Mouse (Mus musculus) layer of hippocampus, postnatal 25 days (tissue): ENCODE measurements at regions not wholly inside any gene's neighbourhood (a gene's known extent, or its start where the extent isn't known, plus 50 kb on each side); places are given as distances from the start of the nearest gene placed in this dataset.

Source experiments
- DNase-seq, 2 experiments: peaks; one replicate each; pipeline ENCODE4 v3.0.0; 2022; ENCODE audit warnings: mixed read lengths in 2 of 2, low spot score in 1 of 2; ENCODE audit errors: extremely low spot score in 1 of 2

DNA sequence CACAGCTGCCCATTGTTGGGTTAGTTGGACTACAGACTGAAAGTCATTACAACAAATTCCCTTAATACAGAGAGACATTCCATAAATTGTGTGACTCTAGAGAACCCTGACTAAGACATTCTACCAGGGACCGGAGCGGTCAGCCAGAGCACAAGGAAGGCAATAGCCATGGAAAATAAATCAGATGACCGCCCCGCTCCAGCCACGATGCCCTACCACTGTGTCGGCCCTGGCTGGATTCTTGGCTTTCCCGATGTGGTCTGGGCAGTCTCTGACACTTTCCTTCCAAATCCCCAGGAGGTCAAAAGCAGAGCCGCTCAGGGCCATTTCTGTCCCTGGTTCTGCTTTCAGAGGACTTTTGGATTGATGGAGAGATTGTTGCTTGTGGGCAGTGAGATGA, 57.8 kb downstream of the Lsm3 start:
- DNase-seq: no peak

DNA sequence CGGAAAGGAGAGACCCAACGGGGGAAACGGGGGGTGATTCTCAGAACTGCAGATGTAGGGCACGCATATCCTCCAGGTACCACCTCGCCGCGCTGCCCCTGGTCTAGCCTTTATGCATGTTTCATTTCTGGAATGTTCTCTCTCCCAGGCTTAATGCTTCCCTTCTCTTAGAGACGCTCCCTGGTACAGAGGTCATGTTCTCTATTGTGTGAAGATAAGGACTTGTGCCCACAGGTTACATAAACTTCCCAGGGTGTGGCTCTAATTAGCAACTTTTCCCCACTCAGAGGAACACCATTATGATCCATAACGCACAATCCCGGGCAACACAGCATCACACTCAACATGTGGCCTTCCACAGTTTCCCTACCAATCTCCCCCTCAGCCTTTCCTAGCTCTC, 58.7 kb downstream of the Lsm3 start:
- no peak for DNase-seq

DNA sequence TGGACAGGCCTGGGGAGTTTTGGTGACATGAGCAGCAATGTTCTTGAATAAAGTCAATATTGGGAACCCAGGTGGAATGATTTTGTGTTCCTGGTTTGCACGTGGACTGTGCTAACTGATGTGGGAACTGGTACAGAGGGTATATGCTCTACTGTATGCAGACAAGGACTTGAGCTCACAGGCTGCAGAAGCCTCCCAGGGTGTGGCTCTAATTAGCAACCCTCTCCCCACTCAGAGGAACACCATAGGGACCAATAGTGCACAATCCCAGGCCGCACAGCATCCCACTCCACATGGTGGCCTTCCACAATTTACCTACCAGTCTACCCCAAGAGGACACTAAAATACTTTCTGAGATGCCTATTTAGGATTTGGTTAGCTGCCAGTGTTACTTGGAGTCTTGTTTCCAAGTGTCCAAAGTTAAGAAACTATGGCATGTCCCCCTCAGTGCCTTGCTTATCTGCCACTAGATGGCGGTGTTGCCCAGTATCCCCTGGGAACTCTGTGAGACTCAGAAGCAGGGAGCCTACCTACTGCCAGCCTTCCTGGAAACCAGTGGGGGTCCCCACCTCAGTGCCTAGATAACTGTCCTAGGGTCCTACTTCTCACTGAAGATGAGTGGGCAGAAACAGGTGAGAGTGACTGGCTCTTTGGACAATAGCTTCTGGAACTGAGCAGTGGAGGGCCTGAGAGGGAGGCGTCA, 60.1 kb downstream of the Lsm3 start:
- peak; percentile 59 to 79 for DNase-seq

DNA sequence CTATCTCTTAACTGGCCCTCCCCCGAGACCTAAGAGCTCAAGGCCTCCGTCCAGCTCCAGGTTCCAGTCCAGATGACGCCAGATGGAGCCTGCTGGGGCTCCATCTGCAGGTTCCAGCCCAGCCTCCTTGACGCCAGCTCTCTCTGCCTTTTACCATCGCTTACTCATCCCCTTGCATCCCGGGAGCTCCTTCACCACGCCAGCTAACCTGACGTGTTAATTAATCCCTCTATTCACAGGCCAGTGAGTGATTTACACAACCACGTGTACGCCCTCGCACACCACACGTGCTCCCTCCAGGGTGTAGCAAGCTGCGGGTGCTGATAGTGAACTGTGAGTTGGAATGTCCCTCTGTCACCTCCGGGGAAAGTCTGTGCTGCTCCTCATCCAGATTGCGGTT, 61.2 kb downstream of the Lsm3 start:
- DNase-seq: peak in 1 of 2 experiments; percentile 6

DNA sequence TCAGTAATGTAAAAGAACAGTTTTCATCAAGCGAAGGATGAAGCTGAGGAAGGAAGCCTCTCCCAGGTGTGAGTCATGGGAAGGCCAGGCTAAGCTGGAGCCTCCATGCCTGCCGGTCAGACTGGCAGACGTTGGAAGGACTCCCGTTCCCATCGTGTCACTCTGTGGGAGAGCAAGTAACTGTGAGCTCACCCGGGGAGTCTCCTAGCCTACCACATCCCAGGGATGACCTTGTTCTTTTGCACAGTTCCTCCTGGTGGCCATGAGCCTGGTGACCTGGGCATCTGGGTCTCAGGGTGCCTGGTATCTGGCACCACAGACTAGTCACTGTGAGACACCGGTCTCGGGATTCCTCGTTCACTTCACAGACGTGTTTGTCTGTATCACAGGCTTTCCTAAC, 63.9 kb downstream of the Lsm3 start:
- no peak for DNase-seq

DNA sequence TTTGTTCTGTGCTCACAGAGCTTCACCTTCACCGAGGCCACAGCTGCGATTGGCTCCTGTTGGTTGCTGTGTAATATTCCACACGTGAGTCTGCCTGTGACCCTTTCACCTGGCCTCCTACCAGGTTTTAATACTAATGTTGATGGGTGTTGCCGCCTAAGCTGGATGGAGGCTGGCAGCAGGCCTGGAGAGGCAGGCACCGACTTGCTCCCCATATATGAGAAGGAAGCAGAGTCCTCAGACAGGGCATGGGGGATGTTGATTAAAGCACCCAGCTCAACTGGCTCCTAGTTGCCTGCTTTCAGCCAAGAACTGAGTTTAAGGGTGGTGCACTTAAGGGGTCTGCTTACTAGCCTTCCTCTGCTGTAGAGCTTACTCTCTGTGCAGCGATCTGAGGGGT, 64.9 kb downstream of the Lsm3 start:
- DNase-seq: no peak

DNA sequence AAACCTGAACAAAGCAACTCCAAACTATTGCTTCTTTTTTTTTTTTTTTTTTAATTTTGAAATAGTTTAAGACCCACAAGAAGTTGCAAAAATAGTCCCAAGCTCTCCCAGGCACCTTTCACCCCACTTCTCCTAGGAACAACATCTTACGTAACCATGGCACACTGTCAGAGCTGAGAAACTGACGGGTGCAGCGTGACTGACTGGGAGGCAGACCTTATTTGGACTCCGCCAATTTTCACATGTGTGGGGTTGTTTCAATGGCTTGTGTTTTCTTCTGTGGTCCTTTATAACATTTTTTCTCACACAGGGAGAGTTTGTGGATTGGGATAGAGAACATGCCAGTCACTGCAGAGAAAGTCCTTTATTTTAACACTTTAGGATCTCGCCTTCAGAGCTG, 66.6 kb downstream of the Lsm3 start:
- no peak for DNase-seq

DNA sequence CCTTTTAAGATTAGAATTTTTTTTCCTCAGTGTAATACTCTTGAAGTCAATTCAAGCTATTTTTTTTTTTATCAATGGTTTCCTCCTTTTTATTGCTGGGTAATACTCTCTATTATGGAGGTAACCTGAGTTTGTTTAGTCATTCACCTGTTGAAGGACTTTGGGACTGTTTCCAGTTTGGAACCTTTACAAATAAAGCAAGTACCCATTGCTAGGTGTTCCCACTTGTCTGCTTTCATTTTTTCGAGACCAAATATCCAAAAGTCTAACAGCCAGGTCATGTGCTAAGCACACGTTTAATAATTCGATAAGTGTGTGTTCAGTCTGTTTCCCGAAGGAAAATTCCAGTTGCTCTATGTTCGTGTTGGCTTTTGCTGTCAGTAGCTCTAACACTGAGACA, 67.6 kb downstream of the Lsm3 start:
- DNase-seq: no peak

DNA sequence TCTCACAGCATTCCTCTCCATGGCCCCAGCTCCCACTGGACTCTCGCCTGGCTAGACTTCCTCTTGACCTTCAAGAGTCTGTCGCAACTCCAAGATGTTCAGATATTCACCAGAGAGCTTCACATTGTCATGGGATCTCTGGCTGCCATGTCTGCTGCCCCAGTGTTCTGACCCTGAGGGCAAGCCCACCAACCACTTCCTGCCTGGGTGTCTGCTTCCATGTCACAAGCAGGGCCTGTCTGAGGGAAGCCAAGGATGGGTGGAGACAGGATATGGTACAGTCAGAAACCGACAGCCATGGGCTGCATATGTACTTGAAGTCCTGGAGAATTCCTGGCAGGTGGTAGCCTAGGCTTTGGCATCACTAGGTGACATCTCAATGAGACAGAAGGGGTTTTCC, 69.8 kb downstream of the Lsm3 start:
- no peak for DNase-seq

DNA sequence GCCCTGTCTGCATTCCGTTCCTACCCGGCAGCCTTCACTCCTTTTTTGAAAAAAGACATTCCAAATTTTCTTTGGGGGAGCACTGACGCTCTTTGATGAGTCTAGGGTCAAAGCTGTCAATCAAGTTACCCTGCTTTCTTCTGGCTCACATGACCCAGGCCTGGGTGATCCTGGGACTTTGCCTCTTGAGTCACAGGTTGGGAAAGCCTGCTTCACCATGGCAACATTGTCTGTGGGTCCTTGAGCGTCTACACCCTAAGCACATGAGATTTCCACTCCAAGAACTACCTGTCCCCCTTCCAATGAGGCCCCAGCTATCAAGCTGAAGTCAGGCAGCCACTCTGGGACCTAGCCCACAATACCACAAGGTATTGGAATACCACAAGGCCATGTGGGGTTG, 73.5 kb downstream of the Lsm3 start:
- no peak for DNase-seq

DNA sequence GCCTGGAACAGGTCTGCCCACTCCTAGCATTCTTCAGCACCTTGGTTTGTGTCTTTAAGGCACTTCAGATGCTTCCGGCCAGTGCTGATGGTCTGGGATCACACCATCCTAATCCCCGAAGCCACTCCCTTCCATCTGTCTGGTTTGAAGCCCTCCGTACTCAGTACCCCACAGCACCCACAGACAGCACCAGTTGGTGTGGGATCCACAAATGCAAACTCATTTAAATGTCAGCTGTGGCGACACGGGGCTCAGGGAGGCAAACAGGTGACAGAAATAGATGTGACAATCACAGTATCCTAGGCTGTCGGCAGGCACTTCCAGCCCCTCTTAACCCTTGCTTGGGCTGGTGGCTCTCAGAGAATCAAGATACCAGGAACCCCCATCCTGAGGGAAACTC, 74.7 kb downstream of the Lsm3 start:
- DNase-seq: no peak

DNA sequence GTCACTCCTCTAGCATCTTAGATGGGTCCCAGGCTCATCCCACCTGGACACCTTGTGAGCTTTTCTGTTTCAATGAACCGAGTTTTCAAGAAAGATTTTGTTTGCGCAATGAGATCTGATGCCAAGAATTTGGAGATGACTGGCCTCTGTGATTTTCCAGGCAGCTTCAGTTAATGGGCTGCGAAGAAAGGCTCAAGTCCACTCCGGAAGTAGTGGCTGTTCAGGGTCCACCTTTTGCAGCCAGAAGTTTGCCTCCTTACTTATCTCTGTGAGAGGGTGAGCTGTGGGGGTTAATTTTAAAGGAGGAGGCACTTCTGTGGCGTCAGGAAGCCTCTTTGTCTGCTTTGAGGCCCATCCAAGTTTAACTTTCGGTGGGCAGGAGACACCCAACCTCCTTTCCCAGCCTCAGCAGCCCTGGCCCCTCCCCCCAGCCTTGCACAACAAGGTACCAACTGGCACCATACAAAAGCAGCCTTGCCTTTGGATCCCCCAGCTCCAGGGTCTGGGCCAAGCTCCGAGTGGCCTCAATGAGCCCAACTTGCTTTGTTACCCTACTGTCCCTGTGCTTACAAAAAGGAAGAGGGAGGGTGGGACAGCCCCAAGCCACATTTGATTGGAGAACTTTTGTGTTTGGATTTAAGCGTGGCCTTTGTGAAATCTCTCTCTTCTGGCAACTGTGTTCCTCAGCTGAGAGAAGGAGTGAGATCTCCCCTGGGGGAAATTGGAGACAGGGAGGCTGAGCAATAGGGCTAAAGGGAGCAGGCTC, 75.3 kb downstream of the Lsm3 start:
- DNase-seq: no peak

DNA sequence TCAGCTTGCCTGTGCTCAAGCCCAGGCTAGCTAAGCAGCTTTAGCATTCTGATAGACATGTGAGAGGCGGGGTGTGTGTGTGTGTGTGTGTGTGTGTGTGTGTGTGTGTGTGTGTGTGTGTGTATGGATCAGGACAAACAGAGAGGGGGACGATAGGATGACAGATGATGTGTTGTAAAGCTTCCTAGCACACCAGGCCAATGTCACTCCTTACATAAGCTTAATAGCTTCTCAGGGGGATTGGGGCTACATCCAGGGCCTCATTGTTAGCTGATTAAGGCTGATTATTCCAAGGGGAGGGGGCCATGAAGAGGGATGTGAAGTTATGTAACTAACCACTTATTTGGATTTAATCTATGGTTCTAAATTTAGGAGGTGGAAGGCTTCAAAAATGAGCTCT, 76.9 kb downstream of the Lsm3 start:
- no peak for DNase-seq

DNA sequence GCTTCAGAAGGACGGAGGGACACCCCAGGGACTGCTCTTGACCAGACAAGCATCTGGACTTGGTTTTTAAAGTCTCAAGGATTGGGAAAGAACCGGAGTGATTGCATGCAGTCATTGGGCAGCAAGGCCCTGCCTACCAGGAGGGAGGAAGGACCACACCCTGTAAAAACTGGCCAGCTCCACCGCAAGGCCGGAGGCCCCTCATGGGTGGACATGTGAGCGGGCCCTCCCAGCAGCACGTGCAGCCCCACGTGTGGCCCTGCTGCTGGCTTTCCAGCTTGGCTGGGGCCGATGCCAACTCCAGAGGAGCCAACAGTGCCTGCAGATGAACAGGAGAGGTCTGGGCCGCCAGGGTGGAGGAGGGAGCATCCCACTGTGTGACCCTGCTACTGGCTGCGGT, 83.2 kb downstream of the Lsm3 start:
- peak; percentile 54 to 59 for DNase-seq

DNA sequence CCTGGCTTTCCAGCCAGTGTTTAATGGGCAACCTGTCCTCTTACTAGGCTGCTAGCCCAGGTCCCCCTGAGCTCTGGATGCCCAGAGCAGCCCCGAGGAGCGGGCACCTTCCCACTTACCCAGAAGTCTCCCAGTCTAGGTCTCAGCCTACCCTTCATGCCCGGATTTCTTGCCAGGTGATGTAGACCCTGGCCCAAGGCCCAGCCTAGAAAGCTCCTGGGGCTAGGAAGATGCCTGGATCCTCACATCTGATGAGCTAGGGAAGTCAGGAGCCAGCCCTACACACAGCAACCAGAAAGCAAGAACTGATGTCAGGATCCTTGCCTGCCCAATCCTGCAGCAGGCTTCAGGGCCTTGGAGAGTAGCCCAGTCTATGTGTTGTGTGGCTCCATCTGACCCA, 83.7 kb upstream of the Slc6a6 start:
- no peak for DNase-seq

DNA sequence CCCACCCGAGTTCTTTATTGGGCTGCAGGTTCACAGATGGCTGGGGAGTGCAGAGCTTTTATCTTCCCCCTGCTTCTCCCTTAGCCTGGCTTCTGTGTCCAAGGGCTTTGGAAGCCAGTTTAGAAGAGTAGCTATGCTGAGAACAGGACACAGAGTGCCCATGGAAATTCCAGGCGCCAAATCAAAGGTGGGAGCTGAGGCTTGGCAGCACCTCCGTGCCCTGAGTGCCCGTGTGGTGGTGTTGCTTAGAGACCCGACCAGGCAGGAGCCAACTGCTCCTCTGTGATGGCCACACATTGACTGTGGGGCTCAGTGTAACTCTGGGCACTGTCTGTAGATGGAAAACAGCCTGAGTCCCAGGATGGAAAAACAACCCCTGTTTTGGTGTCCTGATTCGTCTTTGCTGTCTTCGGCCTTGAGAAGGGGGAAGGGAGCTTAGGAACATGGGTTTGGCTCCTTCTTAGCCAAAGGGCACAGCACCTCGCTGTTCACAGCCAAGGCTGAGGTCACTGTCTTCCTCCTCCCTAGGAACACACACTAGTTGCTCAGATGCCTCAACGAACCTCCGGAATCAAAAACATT, 77.1 kb upstream of the Slc6a6 start:
- no peak for DNase-seq

DNA sequence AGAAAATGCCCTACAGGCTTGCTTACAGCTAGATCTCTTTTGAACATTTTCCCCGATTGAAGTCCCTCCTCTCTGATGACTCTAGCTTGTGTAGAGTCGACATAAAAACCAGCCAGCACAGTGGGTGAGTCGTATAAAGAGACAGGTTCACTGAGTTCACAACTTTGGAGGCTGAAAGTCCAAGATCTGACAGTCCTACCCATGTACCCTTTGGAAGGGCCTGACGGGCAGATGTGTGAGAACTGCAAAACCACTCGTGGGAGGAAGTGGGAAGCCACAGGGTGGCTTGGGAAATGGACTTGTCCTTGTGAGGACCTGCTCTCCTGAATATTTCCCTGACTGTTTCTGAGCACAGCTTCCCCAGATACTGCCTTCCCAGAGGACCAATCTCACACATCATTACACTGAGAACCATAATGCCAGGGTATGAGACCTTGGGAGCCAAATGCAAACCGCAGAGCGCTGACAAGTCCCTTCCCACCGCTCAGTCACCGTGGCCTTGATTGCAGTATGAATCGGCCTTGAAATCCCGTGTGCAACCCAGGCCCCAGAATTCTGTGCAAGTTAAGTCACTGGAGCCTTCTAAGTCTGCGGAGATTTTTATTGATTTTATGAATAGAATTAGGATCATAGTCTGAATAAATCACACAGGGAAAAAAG, 76.1 kb upstream of the Slc6a6 start:
- no peak for DNase-seq

DNA sequence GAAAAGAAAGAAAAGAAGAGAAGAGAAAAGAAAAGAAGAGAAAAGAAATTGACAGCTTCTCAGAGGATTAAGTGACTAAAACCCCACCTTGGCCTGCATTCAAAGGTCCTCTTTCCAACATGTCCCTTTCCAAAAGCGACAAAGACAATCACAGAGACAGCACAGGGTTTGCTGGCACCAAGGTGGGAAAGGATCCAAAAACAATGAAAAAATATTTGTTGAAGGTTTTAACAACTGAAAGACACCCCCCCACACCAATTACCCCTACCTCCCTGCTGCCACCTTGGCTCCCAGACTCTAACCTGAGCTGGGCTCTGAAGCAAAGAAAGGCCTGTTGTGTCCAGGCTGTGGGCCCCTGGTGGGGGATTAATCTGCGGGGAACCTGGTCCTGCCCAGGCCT, 74.2 kb upstream of the Slc6a6 start:
- DNase-seq: no peak

DNA sequence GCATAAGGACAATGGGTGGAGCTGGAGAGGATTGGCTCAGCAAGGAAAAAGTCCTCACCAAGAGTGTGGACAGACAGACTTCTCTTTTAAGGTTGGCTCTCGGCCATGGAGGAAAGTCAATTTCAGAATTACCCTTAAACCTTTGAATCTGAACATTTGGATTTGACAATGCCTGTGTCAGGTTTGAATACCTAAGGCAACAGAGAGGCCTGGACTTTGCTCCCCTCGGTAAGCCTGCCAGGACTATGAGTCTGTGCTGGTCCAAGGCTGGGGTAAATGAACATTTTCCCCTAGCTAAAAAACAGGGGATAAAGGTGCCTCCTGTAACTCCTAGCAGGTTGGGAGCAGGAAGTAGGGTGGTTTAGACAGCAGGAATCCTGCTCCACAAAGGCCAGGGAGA, 68.8 kb upstream of the Slc6a6 start:
- DNase-seq: no peak

DNA sequence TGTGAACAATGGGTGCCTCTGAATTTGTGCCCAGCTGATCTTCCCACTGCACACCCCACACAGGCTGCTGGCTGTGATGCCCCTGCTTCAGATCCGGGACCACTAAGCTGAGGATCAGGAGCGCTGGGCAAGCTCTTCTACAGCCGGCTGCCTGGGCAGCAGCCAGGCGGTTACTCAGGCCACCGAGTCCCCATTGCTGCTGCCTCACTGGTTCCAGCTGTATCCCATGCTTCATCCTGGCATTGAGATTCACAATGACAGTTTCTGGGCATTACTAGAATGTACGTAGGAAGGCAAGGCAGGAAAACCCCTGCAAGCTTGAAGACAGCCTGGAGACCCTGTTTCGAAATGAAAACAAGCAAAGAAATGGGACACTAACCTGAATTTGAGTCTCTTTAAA, 67.3 kb upstream of the Slc6a6 start:
- peak in 1 of 2 experiments; percentile 19 for DNase-seq

DNA sequence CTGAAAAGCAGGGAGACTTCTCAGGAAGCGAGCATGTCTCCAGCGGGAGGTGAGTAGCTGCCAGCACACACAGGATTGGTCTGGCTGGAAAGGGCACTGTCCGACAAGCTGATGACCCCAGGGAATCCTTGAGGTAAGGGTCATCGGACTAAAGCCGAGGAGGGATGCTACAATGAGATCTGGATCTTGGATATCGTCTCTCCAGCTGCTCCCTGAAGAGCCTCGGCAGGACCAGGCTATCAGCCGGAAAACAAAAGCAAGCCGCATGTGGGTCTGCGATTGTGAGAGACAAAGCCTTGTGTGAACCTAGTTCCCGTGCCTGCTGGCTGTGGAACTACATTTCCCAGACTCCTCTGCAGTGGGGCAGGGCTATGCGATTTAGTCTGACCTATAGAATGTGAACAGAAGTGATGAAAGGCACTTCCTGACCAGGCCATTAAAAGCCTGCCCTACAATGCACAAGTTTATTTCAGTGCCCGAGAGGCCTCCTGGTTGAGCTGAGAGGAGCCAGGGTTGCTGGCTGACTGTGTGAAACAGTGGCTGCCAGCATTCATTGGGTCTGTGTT, 66.7 kb upstream of the Slc6a6 start:
- DNase-seq: peak; percentile 32 to 43
